Mouse (Mus musculus) C2C12 (cell line): ENCODE measurements at regions not wholly inside any gene's neighbourhood (a gene's known extent, or its start where the extent isn't known, plus 50 kb on each side); places are given as distances from the start of the nearest gene placed in this dataset.

ENCODE experiments used
- H3K27me3 ChIP-seq: one replicate; pipeline ENCODE4 v1.6.1; 2011; ENCODE audit not compliant: control insufficient read depth, insufficient read depth, insufficient read length
- H3K36me3 ChIP-seq: one replicate; pipeline ENCODE4 v1.6.1; 2011; ENCODE audit not compliant: control insufficient read depth, insufficient read depth
- H3K4me3 ChIP-seq: one replicate; pipeline ENCODE4 v1.5.1; 2011; ENCODE audit warnings: mild to moderate bottlenecking, control low read depth; ENCODE audit not compliant: poor library complexity, insufficient read depth, severe bottlenecking
- H3K79me2 ChIP-seq: one replicate; pipeline ENCODE4 v1.6.1; 2011; ENCODE audit not compliant: control insufficient read depth, insufficient read depth
- H3K79me3 ChIP-seq: one replicate; pipeline ENCODE4 v1.6.1; 2011; ENCODE audit warnings: low read depth, control low read depth
- H3ac ChIP-seq: one replicate; pipeline ENCODE3; 2011; ENCODE audit warnings: low read depth; ENCODE audit not compliant: control insufficient read depth, insufficient read length
- CEBPB ChIP-seq: IDR thresholded peaks from one replicate; pipeline ENCODE4 v1.6.1; 2011; ENCODE audit warnings: low read depth, mild to moderate bottlenecking, control low read depth, moderate library complexity
- CTCF ChIP-seq: IDR thresholded peaks from one replicate; pipeline ENCODE4 v1.5.1; 2011; ENCODE audit not compliant: control insufficient read depth, insufficient read depth, insufficient read length
- FOSL1 ChIP-seq: IDR thresholded peaks from one replicate; pipeline ENCODE4 v1.8.0; 2011; ENCODE audit warnings: mild to moderate bottlenecking, low read length; ENCODE audit not compliant: poor library complexity, insufficient read depth, severe bottlenecking
- MAX ChIP-seq: IDR thresholded peaks from one replicate; pipeline ENCODE4 v1.6.1; 2011; ENCODE audit warnings: mild to moderate bottlenecking, control low read depth
- MYOD1 ChIP-seq: IDR thresholded peaks from one replicate; pipeline ENCODE4 v1.6.1; 2011; ENCODE audit warnings: low read depth; ENCODE audit not compliant: control insufficient read depth, insufficient read length
- MYOG ChIP-seq: IDR thresholded peaks from one replicate; pipeline ENCODE4 v1.6.1; 2011; ENCODE audit not compliant: control insufficient read depth, insufficient read length; ENCODE audit errors: extremely low read depth
- USF1 ChIP-seq: IDR thresholded peaks from one replicate; pipeline ENCODE4 v1.6.1; 2011; ENCODE audit warnings: low read depth, mild to moderate bottlenecking, control low read depth, moderate library complexity

DNA sequence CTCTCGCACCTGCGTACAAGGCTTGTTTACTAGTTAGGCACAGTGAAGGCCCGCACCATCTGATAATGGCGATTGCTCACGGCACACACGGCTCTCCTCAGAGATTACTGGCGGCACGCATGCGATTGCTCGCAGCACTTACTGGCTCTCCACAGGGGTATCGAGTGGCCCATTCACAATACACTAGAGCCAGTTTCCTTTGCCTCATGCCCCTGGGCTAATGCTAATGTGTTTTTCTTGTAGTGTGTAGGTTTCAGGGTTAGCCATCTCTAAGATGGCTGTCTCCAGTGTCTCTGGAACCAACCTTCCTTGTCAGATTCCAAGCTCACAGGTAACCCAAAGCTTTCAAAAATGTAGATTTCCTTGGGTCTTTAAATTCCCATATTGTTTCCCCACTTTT lies 78.1 kb upstream of the Foxn2 start:
- Histone ChIP-seq H3K36me3 (no peaks in the 10 kb centered on the region), H3K79me2 (no peaks in the 10 kb centered on the region), H3K4me3 (no peak overlapping the region), H3ac (no peak overlapping the region), H3K79me3 (no peaks in the 10 kb centered on the region), H3K27me3 (no peaks in the 10 kb centered on the region)
- no peak for TF ChIP-seq MYOD1
- TF ChIP-seq FOSL1: no peak
- no peak for TF ChIP-seq MAX
- TF ChIP-seq USF1: no peak
- no peak for TF ChIP-seq CEBPB
- no peak for TF ChIP-seq CTCF
- TF ChIP-seq MYOG: no peak

DNA sequence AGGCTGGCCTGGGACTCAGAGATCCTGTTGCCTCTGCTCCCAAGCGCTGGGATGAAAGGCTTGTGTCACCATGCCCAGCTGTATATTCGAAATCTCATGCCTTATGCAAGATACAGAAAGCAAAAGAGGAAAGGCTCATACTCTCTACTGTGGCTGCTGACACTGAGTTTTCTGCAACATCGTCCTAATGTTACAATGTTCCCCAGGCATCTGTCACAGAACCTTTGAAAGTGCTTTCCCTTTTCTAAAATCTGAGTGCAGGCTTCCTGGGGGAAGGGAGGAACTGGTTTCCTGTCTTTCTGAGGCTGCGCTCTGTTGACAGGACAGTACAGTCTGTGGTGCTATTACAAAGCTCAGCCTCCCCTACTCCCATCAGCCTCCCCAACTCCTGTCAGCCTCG lies 72.6 kb upstream of the Foxn2 start:
- H3K79me2 ChIP-seq: no peaks in the 10 kb centered on the region
- no peaks in the 10 kb centered on the region for H3K36me3 ChIP-seq
- no peaks in the 10 kb centered on the region for H3K27me3 ChIP-seq

DNA sequence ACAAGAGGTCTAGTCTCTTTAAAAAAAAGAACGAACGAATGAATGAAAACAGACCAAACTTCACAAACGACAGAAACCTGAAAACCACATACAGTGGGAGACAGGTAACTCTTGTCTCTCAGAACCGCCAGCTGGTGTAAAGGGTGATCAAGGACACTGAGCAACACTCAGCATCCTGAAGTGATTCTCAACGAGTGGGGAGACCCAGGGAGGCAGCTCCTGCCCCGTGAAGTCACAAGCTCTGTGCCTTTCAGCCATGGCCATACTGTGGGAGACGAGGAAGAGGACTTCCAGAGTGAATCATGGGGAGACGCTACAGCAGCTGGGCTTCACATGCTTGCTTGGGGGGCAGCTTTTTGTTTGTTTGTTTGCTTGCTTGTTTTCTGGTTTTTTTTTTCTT lies 70.5 kb upstream of the Foxn2 start:
- no peaks in the 10 kb centered on the region for H3K79me2 ChIP-seq
- TF ChIP-seq FOSL1: no peak
- no peak for TF ChIP-seq MAX
- TF ChIP-seq MYOD1: no peak
- TF ChIP-seq USF1: no peak
- no peak for TF ChIP-seq MYOG
- TF ChIP-seq CEBPB: no peak
- no peak for TF ChIP-seq CTCF

More for the DNA sequence above, 72.6 kb upstream of the Foxn2 start:
- H3K4me3 ChIP-seq: no peak overlapping the region
- TF ChIP-seq FOSL1 (no peak), USF1 (no peak), MYOD1 (no peak), CTCF (no peak), CEBPB (no peak), MAX (no peak), MYOG (no peak)
- no peak overlapping the region for H3ac ChIP-seq
- H3K79me3 ChIP-seq: no peaks in the 10 kb centered on the region

DNA sequence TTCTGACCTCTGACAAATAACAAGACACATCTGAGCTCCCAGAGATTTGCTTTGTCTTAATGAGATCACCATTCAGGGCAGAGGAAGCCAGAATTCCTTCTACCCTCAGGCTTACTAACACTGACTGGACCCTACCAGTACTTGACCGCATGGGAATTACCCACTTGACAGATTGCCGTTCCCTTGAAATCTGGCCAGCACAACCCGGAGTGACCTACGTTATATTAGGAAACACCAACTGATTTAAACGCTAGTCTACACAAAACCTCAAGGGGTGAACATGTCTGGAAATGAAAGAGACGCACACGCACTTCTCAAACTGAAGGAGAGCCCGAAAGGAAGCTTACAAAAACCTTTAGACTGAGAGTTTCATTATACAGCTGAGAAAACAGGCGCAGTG lies 69.8 kb upstream of the Foxn2 start:
- no peaks in the 10 kb centered on the region for H3K36me3 ChIP-seq
- no peak for TF ChIP-seq MAX
- TF ChIP-seq MYOG: no peak
- TF ChIP-seq USF1: no peak
- TF ChIP-seq CEBPB: no peak
- TF ChIP-seq MYOD1: no peak
- no peak for TF ChIP-seq FOSL1
- no peak for TF ChIP-seq CTCF
- H3K79me2 ChIP-seq: no peaks in the 10 kb centered on the region
- no peaks in the 10 kb centered on the region for H3K79me3 ChIP-seq
- no peak overlapping the region for H3K4me3 ChIP-seq
- no peak overlapping the region for H3ac ChIP-seq
- H3K27me3 ChIP-seq: no peaks in the 10 kb centered on the region

More for the DNA sequence above, 70.5 kb upstream of the Foxn2 start:
- Histone ChIP-seq H3K79me3 (no peaks in the 10 kb centered on the region), H3K4me3 (no peak overlapping the region), H3K27me3 (no peaks in the 10 kb centered on the region), H3ac (no peak overlapping the region), H3K36me3 (no peaks in the 10 kb centered on the region)

DNA sequence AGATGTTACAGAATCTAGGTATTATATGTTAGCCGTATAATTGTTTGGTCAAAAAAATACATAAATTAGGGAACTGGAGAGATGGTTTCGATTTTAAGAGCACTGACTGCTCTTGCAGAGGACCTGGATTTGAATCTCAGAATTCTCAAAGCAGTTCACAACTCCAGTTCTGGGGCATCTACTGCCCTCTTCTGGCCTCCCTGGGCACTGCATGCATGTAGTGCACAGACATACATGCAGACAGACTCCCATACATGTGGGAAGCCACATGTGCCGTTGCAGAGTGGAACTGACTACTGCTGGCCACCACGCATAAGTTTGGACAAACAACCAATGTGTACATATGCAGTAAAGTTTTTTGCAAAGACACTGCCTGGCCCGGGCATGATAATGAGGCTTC lies 62.0 kb upstream of the Foxn2 start:
- TF ChIP-seq FOSL1: no peak
- TF ChIP-seq MAX: no peak
- no peak for TF ChIP-seq MYOG
- TF ChIP-seq USF1: no peak
- no peak for TF ChIP-seq CTCF
- no peak for TF ChIP-seq CEBPB
- no peak for TF ChIP-seq MYOD1
- H3K79me3 ChIP-seq: no peaks in the 10 kb centered on the region

DNA sequence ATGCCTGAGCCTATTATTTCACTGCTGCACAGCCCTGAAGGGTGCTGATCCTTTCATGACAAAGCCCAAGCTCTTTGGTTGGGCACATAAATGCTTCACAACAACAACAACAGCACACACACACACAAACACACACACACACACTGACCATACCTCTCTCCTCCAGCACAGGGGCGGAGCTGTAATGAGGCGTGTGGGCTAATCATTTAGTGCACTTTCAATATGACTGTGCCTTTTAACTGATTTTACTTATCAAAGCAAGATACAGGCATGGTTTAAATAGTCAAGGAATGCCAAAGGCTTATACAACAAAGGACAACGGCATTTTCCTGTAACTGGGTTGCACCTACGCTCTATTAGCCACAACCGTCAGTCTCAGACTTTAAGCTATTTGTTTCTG lies 61.1 kb upstream of the Foxn2 start:
- no peaks in the 10 kb centered on the region for H3K36me3 ChIP-seq
- no peak overlapping the region for H3K4me3 ChIP-seq
- H3ac ChIP-seq: no peak overlapping the region
- TF ChIP-seq MYOG: no peak
- TF ChIP-seq CTCF: no peak
- TF ChIP-seq MAX: no peak
- TF ChIP-seq USF1: no peak
- TF ChIP-seq FOSL1: no peak
- no peak for TF ChIP-seq CEBPB
- no peaks in the 10 kb centered on the region for H3K79me2 ChIP-seq
- H3K27me3 ChIP-seq: no peaks in the 10 kb centered on the region
- H3K79me3 ChIP-seq: no peaks in the 10 kb centered on the region

More for the DNA sequence above, 62.0 kb upstream of the Foxn2 start:
- H3K36me3 ChIP-seq: no peaks in the 10 kb centered on the region
- H3K79me2 ChIP-seq: no peaks in the 10 kb centered on the region
- no peaks in the 10 kb centered on the region for H3K27me3 ChIP-seq
- no peak overlapping the region for H3ac ChIP-seq
- H3K4me3 ChIP-seq: no peak overlapping the region
